Mouse (Mus musculus) embryonic facial prominence, embryonic 14.5 days (tissue): ENCODE results near the gene Gpr156. TPM values are rescaled to one million over a fixed set of nuclear protein-coding genes. Genes with fewer than 3 reads are reported as not detected.

Experiments
- ATAC-seq: fragments of 200-750 bp; cut with Nextera tagmentation; 2 replicates; pipeline ENCODE4 v1.8.0; 2017; ENCODE audit warnings: low read depth, moderate number of reproducible peaks, moderate TSS enrichment
- DNase-seq: peaks from one replicate; pipeline ENCODE4 v3.0.0-alpha.2; 2015; ENCODE audit warnings: low spot score
- H3K27ac ChIP-seq: fragments of 300-500 bp; sonication (generic); replicated peaks from 2 replicates; pipeline ENCODE4 v1.5.1; 2014; ENCODE audit warnings: low read depth, mild to moderate bottlenecking, low read length, moderate library complexity
- H3K27me3 ChIP-seq: fragments of 300-500 bp; sonication (generic); replicated peaks from 2 replicates; pipeline ENCODE4 v1.6.1; 2014; ENCODE audit warnings: low read length; ENCODE audit not compliant: control insufficient read depth, insufficient read depth
- H3K36me3 ChIP-seq: fragments of 300-500 bp; sonication (generic); 2 replicates; pipeline ENCODE4 v1.6.1; 2014; ENCODE audit warnings: low read length, mixed read lengths; ENCODE audit not compliant: control insufficient read depth, insufficient read depth
- H3K4me1 ChIP-seq: fragments of 300-500 bp; sonication (generic); 2 replicates; pipeline ENCODE4 v1.6.1; 2014; ENCODE audit warnings: antibody characterized with exemption, low read length; ENCODE audit not compliant: control insufficient read depth, insufficient read depth
- H3K4me2 ChIP-seq: fragments of 300-500 bp; sonication (generic); 2 replicates; pipeline ENCODE4 v1.6.1; 2014; ENCODE audit warnings: low read depth, mild to moderate bottlenecking, low read length, moderate library complexity, mixed read lengths
- H3K4me3 ChIP-seq: fragments of 300-500 bp; sonication (generic); 2 replicates; pipeline ENCODE4 v1.5.1; 2014; ENCODE audit warnings: low read depth, mild to moderate bottlenecking, low read length
- H3K9ac ChIP-seq: fragments of 300-500 bp; sonication (generic); 2 replicates; pipeline ENCODE4 v1.6.1; 2014; ENCODE audit warnings: low read depth, mild to moderate bottlenecking, low read length, moderate library complexity, mixed read lengths
- H3K9me3 ChIP-seq: fragments of 300-500 bp; sonication (generic); 2 replicates; pipeline ENCODE4 v1.6.1; 2016; ENCODE audit warnings: low read length; ENCODE audit not compliant: control insufficient read depth
- WGBS: fragments of 180-500 bp; shearing (Covaris S2); extraction: QIAGEN DNeasy Blood & Tissue Kit; methylation state at CpG from one replicate; pipeline ENCODE4 v1.1.7; 2014; 5-methylcytosine and 5-hydroxymethylcytosine counted together
- polyA plus RNA-seq: library from polyadenylated mRNA; unstranded; fragments of >200 nt; fragmentation: Nextera tagmentation; extraction: Ambion mirVana; gene quantifications from 2 replicates; pipeline ENCODE4 v1.2.1, GENCODE M21; 2014

Gene Gpr156
- polyA plus RNA-seq, 1 experiment from 2014 or later: 0.77 TPM

DNA sequence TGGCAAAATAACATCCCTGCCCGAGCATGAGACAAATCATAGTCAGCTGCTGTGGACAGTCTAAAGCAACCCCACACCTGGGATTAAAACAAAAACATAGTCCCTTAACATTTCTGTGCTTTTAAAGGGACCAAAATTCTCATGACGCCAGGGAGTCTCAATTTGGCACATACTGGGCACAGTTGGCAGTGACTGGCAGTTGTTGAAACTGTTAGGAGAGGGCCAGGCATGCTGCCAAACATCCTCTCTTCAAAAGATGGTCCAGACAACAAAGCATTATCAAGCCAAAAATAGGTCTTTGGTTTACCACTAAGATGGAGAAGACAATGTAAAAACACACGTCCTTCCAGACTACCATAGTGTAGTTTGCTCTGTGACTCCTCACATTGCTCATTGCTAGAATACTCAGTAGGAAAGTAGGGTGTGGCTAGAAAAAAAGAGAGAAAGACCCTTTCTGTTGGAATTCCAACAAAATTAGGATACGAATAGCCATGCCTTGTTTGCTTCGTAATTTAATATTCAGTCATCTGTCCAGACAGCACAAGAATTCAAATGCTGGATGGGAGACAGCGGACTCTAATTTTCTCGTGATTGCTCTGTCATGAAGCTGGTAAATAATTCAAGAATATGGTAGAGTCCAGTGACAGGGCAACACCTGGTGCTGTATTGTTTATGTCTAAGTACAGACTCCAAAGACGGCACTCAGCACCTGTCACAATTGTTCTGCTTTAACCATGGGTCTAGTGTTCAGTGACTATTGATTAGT, 28.9 kb downstream of the Gpr156 start:
- no peak for ATAC-seq
- H3K9ac ChIP-seq: no peak overlapping the region
- no peaks in the 10 kb centered on the region for H3K36me3 ChIP-seq
- no peak overlapping the region for H3K4me2 ChIP-seq
- no peak overlapping the region for H3K27ac ChIP-seq
- no peaks in the 10 kb centered on the region for H3K9me3 ChIP-seq
- H3K27me3 ChIP-seq: no peaks in the 10 kb centered on the region
- no peak for DNase-seq
- H3K4me3 ChIP-seq: no peak overlapping the region
- H3K4me1 ChIP-seq: peaks cover 7% of the 10 kb centered on the region; the same call in 1 of the 2 replicates
- 56% methylated on average over 8 of the region's 8 CpGs for WGBS

DNA sequence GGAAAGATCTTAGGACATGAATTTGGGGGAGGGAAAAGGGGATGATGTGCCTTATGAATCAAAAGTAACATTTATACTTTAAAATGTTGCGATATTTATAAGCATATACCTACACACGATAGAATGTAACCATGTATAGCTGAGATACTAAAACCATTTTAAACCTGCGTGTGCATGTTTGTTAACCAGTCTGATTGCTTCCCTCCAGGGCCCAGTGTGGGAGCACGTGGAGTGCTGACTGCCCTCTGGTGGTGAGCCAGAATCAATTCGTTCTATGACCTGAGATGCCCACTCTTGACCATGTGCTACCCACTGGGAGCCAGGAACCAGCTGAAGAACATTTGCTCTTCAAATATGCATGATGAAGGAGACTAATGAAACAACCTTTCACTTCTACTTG, 30.9 kb downstream of the Gpr156 start:
- H3K4me3 ChIP-seq: no peak overlapping the region
- no peaks in the 10 kb centered on the region for H3K27me3 ChIP-seq
- no peaks in the 10 kb centered on the region for H3K36me3 ChIP-seq
- ATAC-seq: no peak
- WGBS: 37% methylated on average over 5 of the region's 5 CpGs
- peaks cover 7% of the 10 kb centered on the region; the same call in 1 of the 2 replicates for H3K4me1 ChIP-seq
- H3K27ac ChIP-seq: no peak overlapping the region
- no peak overlapping the region for H3K4me2 ChIP-seq
- H3K9ac ChIP-seq: no peak overlapping the region
- DNase-seq: peak; percentile 68
- no peaks in the 10 kb centered on the region for H3K9me3 ChIP-seq

DNA sequence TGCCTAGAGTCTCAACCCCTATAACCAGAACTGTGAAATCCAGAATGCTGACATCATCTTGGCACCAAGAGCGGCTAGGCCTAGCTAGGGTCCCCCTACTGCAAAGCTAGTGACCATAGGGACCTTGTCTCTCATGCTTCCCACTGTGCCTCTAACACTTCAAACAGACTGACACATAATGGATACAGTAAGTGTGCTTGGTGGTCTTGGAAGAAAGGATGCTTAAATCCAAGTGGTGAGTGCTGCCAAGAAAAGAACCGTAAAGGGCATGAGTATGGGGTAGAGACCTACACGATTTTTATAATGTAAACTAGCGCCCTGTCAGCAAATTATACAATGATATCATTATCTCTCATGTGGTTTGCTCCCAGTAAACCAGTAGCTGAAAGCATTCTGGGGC, 32.1 kb downstream of the Gpr156 start:
- Histone ChIP-seq H3K9ac (no peak overlapping the region), H3K36me3 (no peaks in the 10 kb centered on the region), H3K4me3 (no peak overlapping the region), H3K27me3 (no peaks in the 10 kb centered on the region), H3K9me3 (no peaks in the 10 kb centered on the region), H3K4me2 (no peak overlapping the region), H3K4me1 (peaks cover 5% of the 10 kb centered on the region; the same call in 1 of the 2 replicates), H3K27ac (no peak overlapping the region)
- WGBS: 84% methylated on average over 4 of the region's 4 CpGs
- DNase-seq (no peak), ATAC-seq (no peak)

DNA sequence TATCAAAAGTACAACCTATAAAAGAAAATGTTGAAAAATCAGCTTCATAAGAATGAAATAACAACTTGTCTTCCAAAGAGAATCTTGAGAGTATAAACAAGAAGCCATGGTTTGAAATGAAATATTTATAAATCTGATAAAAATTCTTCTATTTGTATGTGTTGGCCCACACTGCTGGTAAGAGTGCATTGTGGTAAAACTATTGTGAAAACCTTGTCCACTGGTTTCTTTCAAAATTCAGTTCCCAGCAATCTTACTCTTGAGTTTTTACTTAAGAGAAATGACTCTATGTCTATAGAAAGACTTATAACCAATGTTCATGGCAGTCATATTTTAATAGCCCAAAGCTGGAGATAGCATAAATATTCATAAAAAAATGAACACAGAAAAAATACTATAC, 34.9 kb downstream of the Gpr156 start:
- Histone ChIP-seq H3K9ac (no peak overlapping the region), H3K27ac (no peak overlapping the region), H3K4me3 (no peak overlapping the region), H3K4me2 (no peak overlapping the region), H3K36me3 (no peaks in the 10 kb centered on the region), H3K9me3 (no peaks in the 10 kb centered on the region), H3K4me1 (peaks cover 4% of the 10 kb centered on the region; the same call in 1 of the 2 replicates), H3K27me3 (no peaks in the 10 kb centered on the region)
- ATAC-seq (no peak), DNase-seq (no peak)

DNA sequence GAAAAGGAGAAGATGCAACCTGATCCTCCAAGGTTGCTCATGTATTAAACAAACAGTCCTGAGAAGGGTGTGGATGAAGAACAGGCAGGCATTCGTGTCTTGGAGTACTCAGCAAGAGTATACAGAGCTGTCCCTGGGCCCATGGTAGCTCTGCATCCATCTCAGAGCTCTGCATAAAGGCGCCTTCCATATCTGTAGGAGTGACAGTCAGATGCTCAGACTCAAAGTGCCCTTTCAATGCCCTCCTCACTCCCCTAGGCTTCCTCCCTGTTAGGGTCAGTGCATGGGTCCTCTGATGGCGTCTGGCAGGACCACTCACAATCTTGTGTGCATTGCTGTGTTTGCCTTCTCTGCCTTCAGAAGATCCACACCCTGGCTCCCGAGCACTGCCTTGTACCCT, 36.9 kb downstream of the Gpr156 start:
- 68% methylated on average over 4 of the region's 4 CpGs for WGBS
- no peaks in the 10 kb centered on the region for H3K36me3 ChIP-seq
- DNase-seq (no peak), ATAC-seq (no peak)
- H3K27me3 ChIP-seq: no peaks in the 10 kb centered on the region
- no peak overlapping the region for H3K4me2 ChIP-seq
- no peak overlapping the region for H3K4me3 ChIP-seq
- H3K9me3 ChIP-seq: no peaks in the 10 kb centered on the region
- H3K9ac ChIP-seq: no peak overlapping the region
- H3K4me1 ChIP-seq: peaks cover 4% of the 10 kb centered on the region; the same call in 1 of the 2 replicates
- no peak overlapping the region for H3K27ac ChIP-seq

DNA sequence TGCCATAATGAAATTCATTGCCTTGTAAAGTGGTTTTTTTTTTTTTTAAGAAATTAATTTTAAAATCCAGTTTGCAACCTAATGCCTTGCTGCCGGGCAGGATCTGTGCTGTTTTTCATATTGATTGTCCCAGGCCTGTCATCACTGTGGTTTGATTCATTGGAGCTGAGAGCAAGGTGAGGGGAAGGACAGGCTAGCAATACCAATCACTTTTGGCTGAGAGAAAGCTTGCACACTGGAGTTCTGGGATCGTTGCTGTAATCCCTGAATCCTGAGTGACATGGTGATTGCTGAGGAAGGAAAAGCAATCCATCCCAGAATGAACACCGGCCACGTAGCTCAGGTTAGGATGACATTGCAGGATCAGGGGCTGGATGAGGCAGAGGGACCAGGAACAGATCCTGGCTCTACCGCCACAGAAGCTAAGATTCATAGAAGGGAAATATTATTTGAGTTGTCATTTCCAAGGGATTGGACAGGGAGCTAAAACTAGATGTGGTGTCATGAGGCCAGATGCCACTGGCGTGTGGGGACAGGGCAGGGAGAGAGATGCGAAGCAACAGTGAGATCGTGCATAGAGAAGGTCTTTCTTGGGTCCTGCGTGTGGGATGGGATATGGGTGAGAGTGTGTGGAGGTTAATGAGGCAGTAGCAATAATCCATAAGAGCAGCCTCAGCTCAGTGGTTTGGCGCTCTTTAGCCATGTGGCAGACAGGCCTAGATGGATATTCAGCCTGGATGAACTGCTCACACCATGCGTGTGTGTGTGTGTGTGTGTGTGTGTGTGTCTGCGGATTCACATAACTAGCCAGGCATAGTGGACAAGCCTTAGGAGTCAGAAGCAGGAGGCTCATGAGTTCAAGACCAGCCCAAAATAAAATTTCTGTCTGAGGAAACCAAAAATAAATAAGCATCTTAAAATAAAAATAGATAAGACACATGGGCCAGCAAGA, 38.0 kb downstream of the Gpr156 start:
- WGBS: 75% methylated on average over 12 of the region's 12 CpGs
- no peaks in the 10 kb centered on the region for H3K9me3 ChIP-seq

DNA sequence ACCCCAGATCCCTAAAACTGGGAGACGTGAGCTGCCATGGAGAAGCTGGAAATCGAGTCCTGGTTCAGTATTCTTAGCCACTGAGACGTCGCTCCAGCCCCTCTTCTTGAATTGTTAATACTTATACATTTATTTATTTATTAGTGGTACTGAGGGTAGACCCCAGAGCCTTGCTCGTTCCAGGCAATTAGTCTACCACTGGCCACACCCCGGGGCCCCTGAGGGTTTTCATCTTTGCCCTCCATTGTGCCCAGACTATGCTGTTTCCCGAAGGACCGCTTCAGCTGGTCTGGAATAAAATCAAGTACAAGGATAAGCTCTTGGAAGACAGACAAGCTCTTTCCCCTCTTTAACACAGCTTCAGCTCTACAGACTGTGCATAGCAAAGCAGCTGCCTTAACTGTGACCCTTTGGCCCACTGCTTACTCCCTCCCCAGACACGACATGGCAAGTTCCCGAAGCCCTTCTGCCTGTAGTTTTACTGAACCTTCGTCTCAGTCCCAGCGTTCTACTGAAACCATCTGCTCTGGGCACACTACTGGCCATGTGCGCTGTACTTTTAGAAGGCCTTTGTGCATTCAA, 39.1 kb downstream of the Gpr156 start:
- Histone ChIP-seq H3K27me3 (no peaks in the 10 kb centered on the region), H3K4me1 (peaks cover 4% of the 10 kb centered on the region; the same call in 1 of the 2 replicates), H3K36me3 (no peaks in the 10 kb centered on the region), H3K9me3 (no peaks in the 10 kb centered on the region), H3K9ac (no peak overlapping the region), H3K27ac (no peak overlapping the region), H3K4me3 (no peak overlapping the region), H3K4me2 (no peak overlapping the region)
- no peak for DNase-seq
- 48% methylated on average over 13 of the region's 13 CpGs for WGBS
- no peak; the same call in 1 of the 2 replicates for ATAC-seq

More for the DNA sequence above, 38.0 kb downstream of the Gpr156 start:
- Histone ChIP-seq H3K27ac (no peak overlapping the region), H3K4me2 (no peak overlapping the region), H3K36me3 (no peaks in the 10 kb centered on the region), H3K4me1 (peaks cover 4% of the 10 kb centered on the region; the same call in 1 of the 2 replicates), H3K9ac (no peak overlapping the region), H3K27me3 (no peaks in the 10 kb centered on the region), H3K4me3 (no peak overlapping the region)
- no peak for ATAC-seq
- no peak for DNase-seq

DNA sequence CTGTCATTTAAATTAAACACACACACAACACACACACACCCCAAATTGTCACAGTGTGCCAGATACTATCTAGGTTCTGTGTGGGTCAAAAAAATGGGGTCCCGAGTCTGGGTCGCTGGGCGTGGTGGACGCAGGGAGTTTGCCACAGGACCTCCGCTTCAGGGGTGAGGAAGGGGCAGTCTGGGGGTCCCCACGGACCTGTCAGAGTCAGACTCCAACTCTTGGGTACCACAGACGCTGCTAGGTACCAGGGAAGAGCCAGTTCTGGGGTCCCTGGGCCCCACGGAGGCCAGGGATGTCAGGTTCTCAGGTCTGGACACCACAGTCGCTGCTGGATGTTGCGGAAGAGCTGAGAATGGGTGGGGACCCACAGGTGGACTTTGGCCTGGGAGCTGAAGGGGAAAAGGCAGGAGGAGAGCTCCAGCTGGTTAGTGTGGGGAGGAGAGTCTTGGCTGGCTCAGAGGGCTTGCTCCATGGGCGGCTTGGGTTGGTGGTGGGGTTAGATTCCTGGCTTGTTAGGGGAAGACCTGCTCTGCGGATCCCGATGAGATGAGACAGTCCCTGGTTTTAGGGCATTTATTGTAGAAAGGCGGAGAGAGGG, 39.9 kb downstream of the Gpr156 start:
- ATAC-seq: no peak
- no peaks in the 10 kb centered on the region for H3K36me3 ChIP-seq
- H3K27ac ChIP-seq: no peak overlapping the region
- no peaks in the 10 kb centered on the region for H3K9me3 ChIP-seq
- H3K27me3 ChIP-seq: no peaks in the 10 kb centered on the region
- H3K9ac ChIP-seq: no peak overlapping the region
- DNase-seq: no peak
- H3K4me2 ChIP-seq: no peak overlapping the region
- no peak overlapping the region for H3K4me3 ChIP-seq
- WGBS: 86% methylated on average over 14 of the region's 14 CpGs
- H3K4me1 ChIP-seq: peaks cover 4% of the 10 kb centered on the region; the same call in 1 of the 2 replicates
